Mouse (Mus musculus) liver, embryonic 15.5 days (tissue): ENCODE results near the gene Dll1. TPM values are rescaled to one million over a fixed set of nuclear protein-coding genes. Genes with fewer than 3 reads are reported as not detected.

Source experiments
- ATAC-seq: fragments of 200-750 bp; cut with Nextera tagmentation; 2 replicates; pipeline ENCODE4 v1.8.0; 2017; ENCODE audit warnings: moderate number of reproducible peaks, mild to moderate bottlenecking, moderate library complexity; ENCODE audit not compliant: insufficient read depth
- H3K27ac ChIP-seq: fragments of 300-500 bp; sonication (generic); replicated peaks from 2 replicates; pipeline ENCODE4 v1.5.1; 2015; ENCODE audit warnings: mild to moderate bottlenecking, inconsistent platforms
- H3K27me3 ChIP-seq: fragments of 300-500 bp; sonication (generic); 2 replicates; pipeline ENCODE4 v1.6.1; 2015; ENCODE audit warnings: mild to moderate bottlenecking, inconsistent platforms
- H3K36me3 ChIP-seq: fragments of 300-500 bp; sonication (generic); replicated peaks from 2 replicates; pipeline ENCODE4 v1.6.1; 2015; ENCODE audit warnings: moderate library complexity, mild to moderate bottlenecking, inconsistent platforms
- H3K4me1 ChIP-seq: fragments of 300-500 bp; sonication (generic); replicated peaks from 2 replicates; pipeline ENCODE4 v1.6.1; 2015; ENCODE audit warnings: inconsistent platforms
- H3K4me2 ChIP-seq: fragments of 300-500 bp; sonication (generic); 2 replicates; pipeline ENCODE4 v1.6.1; 2015; ENCODE audit warnings: moderate library complexity, mild to moderate bottlenecking, inconsistent platforms
- H3K4me3 ChIP-seq: fragments of 300-500 bp; sonication (generic); replicated peaks from 2 replicates; pipeline ENCODE4 v1.5.1; 2015; ENCODE audit warnings: mild to moderate bottlenecking, inconsistent platforms
- H3K9ac ChIP-seq: fragments of 300-500 bp; sonication (generic); 2 replicates; pipeline ENCODE4 v1.6.1; 2015; ENCODE audit warnings: moderate library complexity, mild to moderate bottlenecking, inconsistent platforms
- H3K9me3 ChIP-seq: fragments of 300-500 bp; sonication (generic); replicated peaks from 2 replicates; pipeline ENCODE4 v1.6.1; 2016; ENCODE audit warnings: inconsistent platforms
- WGBS: fragments of 180-500 bp; shearing (Covaris S2); methylation state at CpG from one replicate; pipeline ENCODE4 v1.1.7; 2015; ENCODE audit warnings: mixed read lengths; ENCODE audit not compliant: insufficient replicate concordance; 5-methylcytosine and 5-hydroxymethylcytosine counted together
- polyA plus RNA-seq: library from polyadenylated mRNA; unstranded; fragments of >200 nt; fragmentation: Nextera tagmentation; extraction: Ambion mirVana; gene quantifications from 2 replicates; pipeline ENCODE4 v1.2.1, GENCODE M21; 2015

Dll1 gene
- polyA plus RNA-seq, 1 experiment from 2014 or later = 1.5 TPM

- ATAC-seq = no peak
- Histone ChIP-seq H3K27ac (no peak overlapping the region), H3K4me3 (no peak overlapping the region), H3K9me3 (no peaks in the 10 kb centered on the region), H3K9ac (no peak overlapping the region), H3K4me2 (no peak overlapping the region), H3K4me1 (peaks cover 4% of the 10 kb centered on the region), H3K36me3 (peaks cover 32% of the 10 kb centered on the region), H3K27me3 (no peaks in the 10 kb centered on the region)
- WGBS = 86% methylated on average over 17 of the region's 17 CpGs
These were observed 25.0 kb upstream of the Dll1 start for GRCm38 (mm10) chr17:15401716-15402115.

GRCm38 (mm10) chr17:15395997-15396675 is 19.5 kb upstream of the Dll1 start, which contains the start of gene Fam120b:
Gene Fam120b (plus strand): TSS chr17:15396202.
- Histone ChIP-seq H3K9me3 (no peaks in the 10 kb centered on the region), H3K36me3 (no peaks in the 10 kb centered on the region), H3K4me2 (peak within 1 kb of the TSS; percentile 79), H3K4me1 (peaks cover 17% of the 10 kb centered on the region), H3K4me3 (peak within 1 kb of the TSS; percentile 72), H3K27ac (peak within 1 kb of the TSS; percentile 71), H3K9ac (peak within 1 kb of the TSS; percentile 68), H3K27me3 (peaks cover 13% of the 10 kb centered on the region)
- under 1% methylated on average over 31 of the region's 31 CpGs for WGBS
- peak; percentile 84 for ATAC-seq

- Histone ChIP-seq H3K9me3 (no peaks in the 10 kb centered on the region), H3K4me2 (no peak overlapping the region), H3K9ac (no peak overlapping the region), H3K36me3 (no peaks in the 10 kb centered on the region), H3K27ac (peak overlapping the region; percentile 57; the same call in 1 of the 2 replicates), H3K4me3 (no peak overlapping the region), H3K27me3 (peaks cover 20% of the 10 kb centered on the region), H3K4me1 (no peaks in the 10 kb centered on the region; the same call in 1 of the 2 replicates)
- peak; percentile 80 for ATAC-seq
- WGBS = 45% methylated on average over 8 of the region's 8 CpGs
These were observed 12.7 kb upstream of the Dll1 start for GRCm38 (mm10) chr17:15389356-15389755.

- Histone ChIP-seq H3K36me3 (no peaks in the 10 kb centered on the region), H3K9me3 (no peaks in the 10 kb centered on the region), H3K27ac (peak overlapping the region; percentile 38; the same call in 1 of the 2 replicates), H3K4me1 (no peaks in the 10 kb centered on the region; the same call in 1 of the 2 replicates), H3K27me3 (peaks cover 16% of the 10 kb centered on the region), H3K4me2 (no peak overlapping the region), H3K9ac (no peak overlapping the region), H3K4me3 (no peak overlapping the region)
- ATAC-seq = no peak
- 44% methylated on average over 4 of the region's 4 CpGs for WGBS
These were observed 12.2 kb upstream of the Dll1 start for GRCm38 (mm10) chr17:15388892-15389291.

GRCm38 (mm10) chr17:15383360-15383759 is 6.7 kb upstream of the Dll1 start:
- Histone ChIP-seq H3K9me3 (no peaks in the 10 kb centered on the region), H3K9ac (no peak overlapping the region), H3K36me3 (no peaks in the 10 kb centered on the region), H3K27ac (no peak overlapping the region), H3K4me3 (no peak overlapping the region), H3K27me3 (peaks cover 60% of the 10 kb centered on the region), H3K4me1 (0 out of 2 replicates have a peak, but pooled peaks cover 2% of the 10 kb centered on the region), H3K4me2 (no peak overlapping the region)
- WGBS = 72% methylated on average over 5 of the region's 5 CpGs
- ATAC-seq = no peak

GRCm38 (mm10) chr17:15381869-15382660 is 5.4 kb upstream of the Dll1 start:
- 35% methylated on average over 7 of the region's 7 CpGs for WGBS
- Histone ChIP-seq H3K27ac (no peak overlapping the region), H3K4me2 (no peak overlapping the region), H3K36me3 (no peaks in the 10 kb centered on the region), H3K9ac (no peak overlapping the region), H3K4me1 (0 out of 2 replicates have a peak, but pooled peaks cover 2% of the 10 kb centered on the region), H3K27me3 (peaks cover 73% of the 10 kb centered on the region), H3K4me3 (no peak overlapping the region), H3K9me3 (no peaks in the 10 kb centered on the region)
- ATAC-seq = no peak

GRCm38 (mm10) chr17:15381092-15381860 is 4.6 kb upstream of the Dll1 start:
- Histone ChIP-seq H3K36me3 (no peaks in the 10 kb centered on the region), H3K27me3 (peaks cover 81% of the 10 kb centered on the region), H3K4me2 (peak overlapping the region; percentile 56), H3K4me1 (0 out of 2 replicates have a peak, but pooled peaks cover 4% of the 10 kb centered on the region), H3K9ac (no peak overlapping the region), H3K9me3 (no peaks in the 10 kb centered on the region), H3K4me3 (peak overlapping the region; percentile 42), H3K27ac (no peak overlapping the region)
- ATAC-seq = no peak
- 16% methylated on average over 22 of the region's 22 CpGs for WGBS

- Histone ChIP-seq H3K36me3 (no peaks in the 10 kb centered on the region), H3K27ac (no peak overlapping the region), H3K9ac (no peak overlapping the region; the same call in 1 of the 2 replicates), H3K4me2 (peak overlapping the region; percentile 56), H3K27me3 (peaks cover 87% of the 10 kb centered on the region), H3K4me1 (0 out of 2 replicates have a peak, but pooled peaks cover 4% of the 10 kb centered on the region), H3K4me3 (peak overlapping the region; percentile 42), H3K9me3 (no peaks in the 10 kb centered on the region)
- WGBS = 2% methylated on average over 27 of the region's 27 CpGs
- ATAC-seq = 0 out of 2 replicates have a peak, but pooled peaks have one; percentile 10
These were observed 4.0 kb upstream of the Dll1 start for GRCm38 (mm10) chr17:15380641-15381051.

- H3K27ac ChIP-seq = no peak overlapping the region
- peak overlapping the region; percentile 42 for H3K4me3 ChIP-seq
- ATAC-seq = no peak
- H3K36me3 ChIP-seq = no peaks in the 10 kb centered on the region
- H3K9ac ChIP-seq = no peak overlapping the region; the same call in 1 of the 2 replicates
- no peaks in the 10 kb centered on the region for H3K9me3 ChIP-seq
- H3K27me3 ChIP-seq = peaks cover 93% of the 10 kb centered on the region
- peaks cover 4% of the 10 kb centered on the region; the same call in 1 of the 2 replicates for H3K4me1 ChIP-seq
- H3K4me2 ChIP-seq = peak overlapping the region; percentile 56
- WGBS = 13% methylated on average over 17 of the region's 17 CpGs
These were observed 3.3 kb upstream of the Dll1 start for GRCm38 (mm10) chr17:15379741-15380526.
